Mouse (Mus musculus) lung, embryonic 15.5 days (tissue): ENCODE results near the gene Gm37240. TPM values are rescaled to one million over a fixed set of nuclear protein-coding genes. Genes with fewer than 3 reads are reported as not detected.
"Not testable (repeated sequence)": the region's sequence is repeated elsewhere in the genome, so short reads cannot be mapped to it uniquely, and the experiment has no call there.

Experiments used
- ATAC-seq: fragments of 200-750 bp; cut with Nextera tagmentation; 2 replicates; pipeline ENCODE4 v1.8.0; 2017; ENCODE audit warnings: moderate number of reproducible peaks, borderline replicate concordance; ENCODE audit not compliant: low FRiP score, low TSS enrichment; ENCODE audit errors: extremely low read depth
- H3K27ac ChIP-seq: fragments of 300-500 bp; sonication (generic); 2 replicates; pipeline ENCODE4 v1.5.1; 2015; ENCODE audit warnings: moderate library complexity, mild to moderate bottlenecking, inconsistent platforms
- H3K27me3 ChIP-seq: fragments of 300-500 bp; sonication (generic); 2 replicates; pipeline ENCODE4 v1.6.1; 2015; ENCODE audit warnings: inconsistent platforms
- H3K36me3 ChIP-seq: fragments of 300-500 bp; sonication (generic); 2 replicates; pipeline ENCODE4 v1.6.1; 2015; ENCODE audit warnings: inconsistent platforms
- H3K4me1 ChIP-seq: fragments of 300-500 bp; sonication (generic); 2 replicates; pipeline ENCODE4 v1.6.1; 2015; ENCODE audit warnings: inconsistent platforms
- H3K4me2 ChIP-seq: fragments of 300-500 bp; sonication (generic); 2 replicates; pipeline ENCODE4 v1.6.1; 2015; ENCODE audit warnings: inconsistent platforms, mild to moderate bottlenecking, moderate library complexity
- H3K4me3 ChIP-seq: fragments of 300-500 bp; sonication (generic); 2 replicates; pipeline ENCODE4 v1.5.1; 2015; ENCODE audit warnings: mild to moderate bottlenecking, inconsistent platforms
- H3K9ac ChIP-seq: fragments of 300-500 bp; sonication (generic); 2 replicates; pipeline ENCODE4 v1.6.1; 2015; ENCODE audit warnings: inconsistent platforms
- H3K9me3 ChIP-seq: fragments of 300-500 bp; sonication (generic); 2 replicates; pipeline ENCODE4 v1.6.1; 2016; ENCODE audit warnings: inconsistent platforms
- WGBS: fragments of 180-500 bp; shearing (Covaris S2); methylation state at CpG from one replicate; pipeline ENCODE4 v1.1.7; 2015; 5-methylcytosine and 5-hydroxymethylcytosine counted together
- polyA plus RNA-seq: library from polyadenylated mRNA; unstranded; fragments of >200 nt; fragmentation: Nextera tagmentation; extraction: Ambion mirVana; gene quantifications from 2 replicates; pipeline ENCODE4 v1.2.1, GENCODE M21; 2015

Gene Gm37240
- polyA plus RNA-seq, 1 experiment from 2014 or later, result 8.8 TPM

GRCm38 (mm10) chr3:84876211-84876610, 1011.1 kb downstream of the Gm37240 start:
- ATAC-seq, result no peak
- no peaks in the 10 kb centered on the region for H3K36me3 ChIP-seq

GRCm38 (mm10) chr3:84875306-84875705, 1012.0 kb downstream of the Gm37240 start:
- H3K9ac ChIP-seq, result no peak overlapping the region
- no peak overlapping the region for H3K27ac ChIP-seq
- no peaks in the 10 kb centered on the region for H3K9me3 ChIP-seq
- 45% methylated on average over 9 of the region's 9 CpGs for WGBS
- H3K36me3 ChIP-seq, result no peaks in the 10 kb centered on the region
- peaks cover 8% of the 10 kb centered on the region; the same call in 1 of the 2 replicates for H3K4me1 ChIP-seq
- peak; percentile 46; the same call in 1 of the 2 replicates for ATAC-seq
- H3K27me3 ChIP-seq, result no peaks in the 10 kb centered on the region
- H3K4me2 ChIP-seq, result 0 out of 2 replicates have a peak overlapping the region, but pooled peaks have one; percentile 9
- no peak overlapping the region for H3K4me3 ChIP-seq

More at GRCm38 (mm10) chr3:84876211-84876610, 1011.1 kb downstream of the Gm37240 start:
- no peaks in the 10 kb centered on the region for H3K9me3 ChIP-seq
- 49% methylated on average over 4 of the region's 4 CpGs for WGBS
- no peaks in the 10 kb centered on the region for H3K27me3 ChIP-seq
- H3K4me2 ChIP-seq, result no peak overlapping the region
- H3K9ac ChIP-seq, result no peak overlapping the region
- H3K4me1 ChIP-seq, result peaks cover 8% of the 10 kb centered on the region; the same call in 1 of the 2 replicates
- no peak overlapping the region for H3K27ac ChIP-seq
- H3K4me3 ChIP-seq, result no peak overlapping the region

GRCm38 (mm10) chr3:84870126-84870525, 1017.2 kb downstream of the Gm37240 start:
- H3K4me2 ChIP-seq, result no peak overlapping the region
- no peak overlapping the region for H3K27ac ChIP-seq
- no peaks in the 10 kb centered on the region for H3K36me3 ChIP-seq
- H3K9ac ChIP-seq, result no peak overlapping the region
- H3K4me3 ChIP-seq, result no peak overlapping the region
- H3K27me3 ChIP-seq, result no peaks in the 10 kb centered on the region
- H3K4me1 ChIP-seq, result peaks cover 23% of the 10 kb centered on the region
- H3K9me3 ChIP-seq, result no peaks in the 10 kb centered on the region
- no peak for ATAC-seq

DNA sequence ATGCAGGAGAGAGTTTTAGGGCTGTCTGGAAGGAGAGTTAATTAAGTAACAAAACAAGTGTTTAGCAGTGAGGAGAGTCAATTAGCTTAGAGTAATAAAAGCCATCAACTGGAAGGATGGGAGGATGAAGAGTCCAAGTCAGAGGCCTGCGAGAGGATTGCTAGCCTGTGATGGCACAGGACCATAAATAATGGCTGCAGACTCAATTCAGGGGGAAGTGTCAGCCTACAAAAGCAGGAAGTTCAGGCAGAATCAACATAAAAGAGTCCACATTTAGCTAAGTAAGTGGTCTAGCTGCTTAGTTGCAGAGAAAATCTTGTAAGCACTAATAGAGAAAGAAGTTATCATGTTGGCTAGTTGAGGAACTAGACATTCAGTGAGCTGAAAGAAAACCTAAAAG, 1019.3 kb downstream of the Gm37240 start:
- no peak for ATAC-seq
- H3K4me3 ChIP-seq, result no peak overlapping the region
- H3K27ac ChIP-seq, result no peak overlapping the region
- H3K4me1 ChIP-seq, result peaks cover 20% of the 10 kb centered on the region
- no peaks in the 10 kb centered on the region for H3K27me3 ChIP-seq
- H3K9me3 ChIP-seq, result no peaks in the 10 kb centered on the region
- H3K9ac ChIP-seq, result no peak overlapping the region
- H3K36me3 ChIP-seq, result no peaks in the 10 kb centered on the region
- WGBS, result 24% methylated on average over 1 of the region's 1 CpGs
- no peak overlapping the region for H3K4me2 ChIP-seq

DNA sequence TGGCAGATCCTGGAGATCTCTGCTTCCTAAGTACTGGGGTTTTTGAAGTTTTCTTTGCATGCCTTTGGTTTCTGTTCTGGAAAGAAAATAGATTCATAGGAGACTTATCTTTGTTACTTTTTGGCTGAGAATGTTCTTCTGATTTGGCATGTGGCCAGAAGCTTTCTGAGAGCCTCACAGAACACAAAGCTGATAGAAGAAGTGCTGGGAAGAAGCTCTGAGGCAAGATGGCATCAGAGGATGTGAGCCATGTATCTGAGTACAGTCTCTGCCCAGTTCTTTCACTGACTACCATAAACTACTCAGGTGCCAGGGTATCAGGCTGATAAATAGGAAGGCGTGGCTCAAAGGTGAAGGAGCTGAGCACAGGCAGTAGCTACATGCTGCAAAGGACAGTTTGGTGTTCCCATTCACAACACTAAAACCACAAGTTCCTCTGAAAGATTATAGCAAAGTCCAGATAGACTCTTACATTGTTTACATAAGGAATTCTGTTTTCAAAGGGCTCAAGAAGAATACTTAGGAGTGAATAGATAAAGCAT, 1019.8 kb downstream of the Gm37240 start:
- H3K27me3 ChIP-seq, result no peaks in the 10 kb centered on the region
- ATAC-seq, result no peak
- H3K9me3 ChIP-seq, result no peaks in the 10 kb centered on the region
- H3K27ac ChIP-seq, result no peak overlapping the region
- WGBS, result 51% methylated on average over 1 of the region's 1 CpGs
- H3K9ac ChIP-seq, result no peak overlapping the region
- no peak overlapping the region for H3K4me2 ChIP-seq
- H3K4me1 ChIP-seq, result peaks cover 20% of the 10 kb centered on the region
- no peak overlapping the region for H3K4me3 ChIP-seq
- H3K36me3 ChIP-seq, result no peaks in the 10 kb centered on the region

GRCm38 (mm10) chr3:84866866-84867265, 1020.5 kb downstream of the Gm37240 start:
- no peak overlapping the region for H3K4me3 ChIP-seq
- H3K4me2 ChIP-seq, result no peak overlapping the region
- H3K9ac ChIP-seq, result no peak overlapping the region
- no peak for ATAC-seq
- H3K9me3 ChIP-seq, result no peaks in the 10 kb centered on the region
- 51% methylated on average over 4 of the region's 4 CpGs for WGBS
- peaks cover 20% of the 10 kb centered on the region for H3K4me1 ChIP-seq
- H3K27me3 ChIP-seq, result no peaks in the 10 kb centered on the region
- no peaks in the 10 kb centered on the region for H3K36me3 ChIP-seq
- no peak overlapping the region for H3K27ac ChIP-seq

DNA sequence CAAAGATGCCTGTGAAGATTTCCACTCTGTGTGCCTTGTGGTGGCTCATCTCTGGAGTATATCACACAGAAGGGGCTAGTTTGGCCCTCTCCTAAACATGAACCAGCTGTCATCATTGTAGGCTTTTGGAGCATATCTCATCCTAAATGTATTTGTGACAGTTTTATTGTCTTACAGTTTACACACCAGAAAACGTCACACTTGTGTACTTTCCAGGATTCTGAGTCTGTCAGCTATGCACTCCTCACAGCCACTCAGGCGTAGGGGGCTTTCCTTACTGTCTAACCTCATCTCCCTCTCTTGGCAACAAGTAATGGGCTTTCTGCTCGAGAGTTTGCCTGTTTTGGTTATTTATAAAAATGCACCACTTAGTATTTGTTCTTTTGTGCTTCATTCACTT, 1021.6 kb downstream of the Gm37240 start:
- 38% methylated on average over 3 of the region's 3 CpGs for WGBS
- ATAC-seq, result peak; percentile 67

GRCm38 (mm10) chr3:84861817-84862216, 1025.5 kb downstream of the Gm37240 start:
- H3K36me3 ChIP-seq, H3K9me3 ChIP-seq, ATAC-seq, H3K4me2 ChIP-seq, H3K4me3 ChIP-seq, H3K9ac ChIP-seq, H3K27me3 ChIP-seq, H3K27ac ChIP-seq: not testable (repeated sequence)
- WGBS, result 86% methylated on average over 3 of the region's 3 CpGs
- H3K4me1 ChIP-seq, result peaks cover 14% of the 10 kb centered on the region

More for the DNA sequence above, 1021.6 kb downstream of the Gm37240 start:
- Histone ChIP-seq H3K27ac (no peak overlapping the region), H3K36me3 (no peaks in the 10 kb centered on the region), H3K4me1 (peaks cover 20% of the 10 kb centered on the region), H3K9me3 (no peaks in the 10 kb centered on the region), H3K4me2 (no peak overlapping the region), H3K27me3 (no peaks in the 10 kb centered on the region), H3K4me3 (no peak overlapping the region), H3K9ac (no peak overlapping the region)

- no peaks in the 10 kb centered on the region for H3K27me3 ChIP-seq
- H3K4me1 ChIP-seq, result peaks cover 11% of the 10 kb centered on the region
- 83% methylated on average over 1 of the region's 1 CpGs for WGBS
- no peak overlapping the region for H3K9ac ChIP-seq
- H3K27ac ChIP-seq, result no peak overlapping the region
- H3K4me2 ChIP-seq, result no peak overlapping the region
- ATAC-seq, result no peak
- no peaks in the 10 kb centered on the region for H3K36me3 ChIP-seq
- H3K9me3 ChIP-seq, result no peaks in the 10 kb centered on the region
- H3K4me3 ChIP-seq, result no peak overlapping the region
Measured at GRCm38 (mm10) chr3:84860669-84861068, 1026.6 kb downstream of the Gm37240 start.

DNA sequence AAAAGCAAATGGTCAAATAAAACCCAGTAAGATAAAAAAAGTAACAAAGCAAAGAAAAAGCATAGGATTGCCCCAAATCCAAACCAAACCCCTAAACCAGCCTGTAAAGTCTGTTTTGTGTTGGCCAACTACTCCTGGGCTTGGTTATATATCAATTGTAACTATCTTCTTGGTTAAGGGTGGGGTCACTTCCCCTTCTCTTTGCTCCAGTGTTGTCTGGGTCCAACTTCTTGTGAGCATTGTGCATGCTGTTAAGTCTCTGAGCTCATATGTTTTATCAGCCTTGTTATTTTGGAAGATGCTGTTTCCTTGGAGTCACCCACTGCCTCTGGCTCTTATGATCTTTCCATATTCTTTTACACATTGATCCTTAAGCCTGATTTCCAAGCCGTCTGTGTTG, 1032.9 kb downstream of the Gm37240 start:
- no peaks in the 10 kb centered on the region for H3K9me3 ChIP-seq
- no peaks in the 10 kb centered on the region for H3K27me3 ChIP-seq
- H3K4me1 ChIP-seq, result peaks cover 18% of the 10 kb centered on the region
- H3K27ac ChIP-seq, result no peak overlapping the region
- H3K4me3 ChIP-seq, result no peak overlapping the region
- H3K9ac ChIP-seq, result no peak overlapping the region
- H3K4me2 ChIP-seq, result no peak overlapping the region
- no peaks in the 10 kb centered on the region for H3K36me3 ChIP-seq
- WGBS, result 87% methylated on average over 1 of the region's 1 CpGs
- ATAC-seq, result no peak

DNA sequence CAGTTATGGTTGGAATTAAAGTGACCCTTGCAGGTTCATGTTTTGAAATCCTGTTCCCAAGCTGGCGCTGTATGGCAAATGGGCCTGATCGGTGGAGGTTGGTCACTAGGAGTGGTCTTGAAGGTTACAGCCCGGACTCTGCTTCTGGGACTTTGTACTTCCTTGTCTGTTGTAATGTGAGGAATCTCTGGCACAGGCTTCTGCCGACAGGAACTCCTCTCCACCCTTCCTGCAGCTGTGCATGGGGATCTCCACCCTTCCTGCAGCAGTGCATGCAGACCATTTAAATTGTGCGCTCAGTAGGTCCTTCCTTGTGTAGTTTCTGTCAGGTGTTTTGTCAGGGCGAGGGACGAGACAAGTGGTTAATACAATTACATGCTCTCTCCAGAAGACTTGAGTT, 1034.4 kb downstream of the Gm37240 start:
- H3K4me2 ChIP-seq, result no peak overlapping the region

GRCm38 (mm10) chr3:84851801-84852200, 1035.5 kb downstream of the Gm37240 start:
- Histone ChIP-seq H3K9ac (no peak overlapping the region), H3K9me3 (no peaks in the 10 kb centered on the region), H3K27ac (no peak overlapping the region; the same call in 1 of the 2 replicates), H3K4me2 (no peak overlapping the region), H3K4me1 (peaks cover 15% of the 10 kb centered on the region; the same call in 1 of the 2 replicates), H3K27me3 (no peaks in the 10 kb centered on the region), H3K4me3 (no peak overlapping the region), H3K36me3 (no peaks in the 10 kb centered on the region)
- no peak for ATAC-seq
- WGBS, result 20% methylated on average over 1 of the region's 1 CpGs

More for the DNA sequence above, 1034.4 kb downstream of the Gm37240 start:
- H3K9ac ChIP-seq, result no peak overlapping the region
- peaks cover 17% of the 10 kb centered on the region for H3K4me1 ChIP-seq
- no peaks in the 10 kb centered on the region for H3K27me3 ChIP-seq
- no peaks in the 10 kb centered on the region for H3K36me3 ChIP-seq
- 71% methylated on average over 7 of the region's 7 CpGs for WGBS
- H3K27ac ChIP-seq, result no peak overlapping the region
- no peak overlapping the region for H3K4me3 ChIP-seq
- ATAC-seq, result peak; percentile 42; the same call in 1 of the 2 replicates
- H3K9me3 ChIP-seq, result no peaks in the 10 kb centered on the region
